Mouse (Mus musculus): ENCODE results near the gene Olfr994. TPM values are rescaled to one million over a fixed set of nuclear protein-coding genes. Genes with fewer than 3 reads are reported as not detected.

The Olfr994 gene
- polyA plus RNA-seq (2014; fragmentation: Nextera tagmentation; extraction: Ambion mirVana) = not detected in 2 replicates

DNA sequence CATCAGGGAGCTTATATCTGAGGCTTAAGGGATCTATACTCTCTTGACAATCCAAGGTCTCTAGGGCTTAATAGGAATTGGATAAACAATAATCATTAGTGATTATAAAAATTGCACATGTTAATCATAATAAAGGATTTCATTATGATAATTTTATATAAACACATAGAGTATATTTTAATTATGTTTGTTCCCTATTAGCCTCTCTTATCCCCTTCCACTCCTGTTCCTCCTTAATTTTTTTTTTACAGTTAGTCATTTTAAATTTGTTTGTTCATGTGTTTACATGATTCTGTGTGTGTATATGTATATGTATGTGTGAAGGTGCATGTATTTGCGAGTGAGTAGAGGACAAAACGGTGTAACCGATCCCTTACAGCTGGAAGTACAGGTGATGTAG, at the start of gene Olfr994:
Gene Olfr994 (minus strand): TSS at position 101 of the 400 bp plus-strand sequence.
- DNase-seq (ENCODE audit: low spot score) (no peak), ATAC-seq (replicated peaks; ENCODE audit: low FRiP score) (no peak)
- WGBS = 93% methylated on average over 3 of the region's 3 CpGs
- Histone ChIP-seq H3K4me1 (replicated peaks; ENCODE audit: control insufficient read depth, insufficient read depth, low read length) (no peaks in the 10 kb centered on the region), H3K4me2 (no peak within 1 kb of the TSS), H3K9me3 (ENCODE audit: control insufficient read depth, low read length) (no peaks in the 10 kb centered on the region), H3K27ac (ENCODE audit: low read depth, low read length) (no peak within 1 kb of the TSS), H3K36me3 (ENCODE audit: control insufficient read depth, insufficient read depth, low read length) (no peaks in the 10 kb centered on the region), H3K27me3 (replicated peaks; ENCODE audit: control insufficient read depth, insufficient read depth, low read length) (no peaks in the 10 kb centered on the region), H3K4me3 (ENCODE audit: low read depth, low read length) (no peak within 1 kb of the TSS), H3K9ac (ENCODE audit: low read depth, low read length) (no peak within 1 kb of the TSS)

DNA sequence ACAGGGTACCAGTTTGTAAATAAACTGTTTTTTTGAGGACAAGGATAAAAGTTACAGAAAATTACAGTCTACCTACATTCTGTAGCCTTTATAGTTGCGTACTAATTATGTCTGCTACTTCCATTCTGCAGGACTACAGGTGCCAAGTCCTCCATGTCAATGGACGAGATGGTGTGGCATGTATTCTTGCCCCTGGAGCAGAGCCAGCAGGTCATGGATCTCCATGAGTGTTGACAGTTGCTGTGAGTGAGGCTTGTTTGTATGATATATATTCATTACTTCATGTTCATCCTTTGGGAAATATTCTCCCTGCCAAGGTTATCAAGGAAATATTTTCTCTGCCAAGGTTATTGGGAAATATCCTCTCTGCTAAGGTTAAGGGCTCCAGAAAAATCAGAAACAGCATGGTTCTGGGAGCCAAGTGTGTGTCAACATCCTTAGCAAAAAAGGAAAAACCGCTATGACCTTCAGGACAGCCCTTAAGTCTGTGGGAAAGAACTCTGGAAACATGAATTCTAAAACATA, 30.6 kb upstream of the Olfr994 start:
- no peaks in the 10 kb centered on the region for H3K9me3 ChIP-seq (ENCODE audit: control insufficient read depth, low read length)
- 65% methylated on average over 3 of the region's 3 CpGs for WGBS
- no peak for DNase-seq (ENCODE audit: low spot score)

DNA sequence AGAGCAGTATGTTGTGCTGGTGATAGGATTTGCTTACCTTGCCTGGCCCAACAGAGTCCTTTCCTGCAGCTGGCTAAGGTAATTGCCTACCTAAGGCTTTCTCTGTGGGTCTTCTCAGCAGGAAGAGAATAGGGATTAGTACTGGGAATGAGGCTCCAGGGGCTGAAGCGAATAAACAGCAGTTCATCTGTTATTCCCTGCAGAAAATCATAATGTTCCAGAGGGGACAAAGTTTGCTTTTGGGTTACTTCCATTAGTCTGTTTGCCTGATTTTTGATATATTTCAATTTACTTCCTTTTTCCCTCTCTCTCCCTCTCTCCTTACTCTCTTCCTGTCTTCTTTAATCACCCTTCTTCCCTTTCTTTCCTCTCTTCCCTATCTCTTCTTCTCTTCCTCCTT, 7.3 kb upstream of the Olfr994 start, which contains the start of gene Olfr995:
Gene Olfr995 (minus strand): TSS at position 101 of the 400 bp plus-strand sequence.
- no peaks in the 10 kb centered on the region for H3K4me1 ChIP-seq (replicated peaks; ENCODE audit: control insufficient read depth, insufficient read depth, low read length)
- H3K27me3 ChIP-seq (replicated peaks; ENCODE audit: control insufficient read depth, insufficient read depth, low read length) = no peaks in the 10 kb centered on the region
- no peaks in the 10 kb centered on the region for H3K9me3 ChIP-seq (ENCODE audit: control insufficient read depth, low read length)
- no peak within 1 kb of the TSS for H3K4me2 ChIP-seq
- DNase-seq (ENCODE audit: low spot score) = no peak
- H3K27ac ChIP-seq (ENCODE audit: low read depth, low read length) = no peak within 1 kb of the TSS
- no peaks in the 10 kb centered on the region for H3K36me3 ChIP-seq (ENCODE audit: control insufficient read depth, insufficient read depth, low read length)
- 16% methylated on average over 1 of the region's 1 CpGs for WGBS
- ATAC-seq (replicated peaks; ENCODE audit: low FRiP score) = no peak
- no peak within 1 kb of the TSS for H3K4me3 ChIP-seq (ENCODE audit: low read depth, low read length)
- H3K9ac ChIP-seq (ENCODE audit: low read depth, low read length) = no peak within 1 kb of the TSS

More for the DNA sequence above, 30.6 kb upstream of the Olfr994 start:
- no peak for ATAC-seq (replicated peaks; ENCODE audit: low FRiP score)
- H3K36me3 ChIP-seq (ENCODE audit: control insufficient read depth, insufficient read depth, low read length) = no peaks in the 10 kb centered on the region
- no peak overlapping the region for H3K27ac ChIP-seq (ENCODE audit: low read depth, low read length)
- no peaks in the 10 kb centered on the region for H3K27me3 ChIP-seq (replicated peaks; ENCODE audit: control insufficient read depth, insufficient read depth, low read length)
- H3K4me2 ChIP-seq = no peak overlapping the region
- no peak overlapping the region for H3K4me3 ChIP-seq (ENCODE audit: low read depth, low read length)
- H3K9ac ChIP-seq (ENCODE audit: low read depth, low read length) = no peak overlapping the region
- no peaks in the 10 kb centered on the region for H3K4me1 ChIP-seq (replicated peaks; ENCODE audit: control insufficient read depth, insufficient read depth, low read length)

DNA sequence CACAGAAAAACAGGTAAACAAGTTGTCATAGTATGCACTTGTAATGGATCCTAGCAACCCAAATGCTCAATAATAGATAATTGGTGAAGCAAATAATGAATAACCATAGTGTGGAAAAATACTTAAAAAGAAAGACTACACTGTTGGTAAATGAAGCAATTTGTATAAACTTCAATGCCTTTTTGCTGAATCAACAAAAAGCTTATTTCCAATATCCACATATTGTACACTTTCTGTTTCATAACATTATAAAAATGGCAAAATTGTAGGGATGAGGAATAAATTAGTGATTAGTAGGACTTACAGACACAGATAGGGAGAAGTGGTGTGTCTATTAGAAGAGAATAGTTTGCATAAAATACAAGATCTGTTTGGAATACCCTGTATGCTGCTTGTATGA, 6.3 kb upstream of the Olfr994 start:
- Histone ChIP-seq H3K27me3 (replicated peaks; ENCODE audit: control insufficient read depth, insufficient read depth, low read length) (no peaks in the 10 kb centered on the region), H3K4me1 (replicated peaks; ENCODE audit: control insufficient read depth, insufficient read depth, low read length) (no peaks in the 10 kb centered on the region), H3K4me2 (no peak overlapping the region), H3K27ac (ENCODE audit: low read depth, low read length) (no peak overlapping the region), H3K9me3 (ENCODE audit: control insufficient read depth, low read length) (no peaks in the 10 kb centered on the region), H3K9ac (ENCODE audit: low read depth, low read length) (no peak overlapping the region), H3K4me3 (ENCODE audit: low read depth, low read length) (no peak overlapping the region), H3K36me3 (ENCODE audit: control insufficient read depth, insufficient read depth, low read length) (no peaks in the 10 kb centered on the region)
- DNase-seq (ENCODE audit: low spot score) (no peak), ATAC-seq (replicated peaks; ENCODE audit: low FRiP score) (no peak)

DNA sequence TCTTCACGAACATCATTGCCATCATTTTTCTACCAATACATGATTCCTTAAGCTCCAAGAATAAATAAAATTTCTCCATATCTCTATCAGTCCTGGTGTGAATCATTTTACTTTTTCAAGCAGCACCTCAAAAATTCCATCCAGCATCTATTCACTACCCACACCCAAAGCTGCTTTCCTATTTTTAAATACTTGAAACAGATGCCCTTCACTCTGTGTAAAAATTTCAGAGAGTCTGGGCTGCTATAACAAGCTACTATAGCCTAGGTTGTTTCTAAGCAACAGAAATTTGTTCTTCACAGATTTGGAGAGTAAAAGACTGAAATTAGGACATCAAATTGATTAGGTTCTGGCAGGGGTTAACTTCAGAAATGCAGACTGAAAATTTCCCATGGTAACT, 10.4 kb downstream of the Olfr994 start:
- Histone ChIP-seq H3K9ac (ENCODE audit: low read depth, low read length) (no peak overlapping the region), H3K9me3 (ENCODE audit: control insufficient read depth, low read length) (no peaks in the 10 kb centered on the region), H3K4me1 (replicated peaks; ENCODE audit: control insufficient read depth, insufficient read depth, low read length) (no peaks in the 10 kb centered on the region), H3K36me3 (ENCODE audit: control insufficient read depth, insufficient read depth, low read length) (no peaks in the 10 kb centered on the region), H3K27ac (ENCODE audit: low read depth, low read length) (no peak overlapping the region), H3K4me2 (no peak overlapping the region), H3K27me3 (replicated peaks; ENCODE audit: control insufficient read depth, insufficient read depth, low read length) (no peaks in the 10 kb centered on the region), H3K4me3 (ENCODE audit: low read depth, low read length) (no peak overlapping the region)
- ATAC-seq (replicated peaks; ENCODE audit: low FRiP score) (no peak), DNase-seq (ENCODE audit: low spot score) (no peak)
- 71% methylated on average over 1 of the region's 1 CpGs for WGBS

DNA sequence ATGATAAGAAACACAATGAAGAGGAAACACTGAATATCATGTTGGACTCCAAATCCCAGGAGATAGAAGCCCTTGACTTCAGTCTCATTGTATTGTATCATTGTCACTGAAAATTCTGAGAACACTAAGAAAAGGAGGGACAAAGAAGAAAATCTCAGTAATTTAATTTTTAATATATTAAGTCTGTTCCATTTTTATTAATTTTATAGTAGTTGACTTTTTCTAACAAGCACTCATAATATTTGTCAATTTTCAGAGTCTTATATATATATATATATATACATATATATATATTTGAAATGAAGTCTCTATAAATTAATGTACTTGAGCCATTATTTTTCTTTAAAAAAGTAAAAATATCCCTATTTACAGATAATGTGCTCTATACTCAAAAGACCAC, 21.5 kb downstream of the Olfr994 start, which contains the start of gene Olfr993:
Gene Olfr993 (minus strand): TSS at position 101 of the 400 bp plus-strand sequence.
- no peaks in the 10 kb centered on the region for H3K27me3 ChIP-seq (replicated peaks; ENCODE audit: control insufficient read depth, insufficient read depth, low read length)
- H3K4me1 ChIP-seq (replicated peaks; ENCODE audit: control insufficient read depth, insufficient read depth, low read length) = no peaks in the 10 kb centered on the region

DNA sequence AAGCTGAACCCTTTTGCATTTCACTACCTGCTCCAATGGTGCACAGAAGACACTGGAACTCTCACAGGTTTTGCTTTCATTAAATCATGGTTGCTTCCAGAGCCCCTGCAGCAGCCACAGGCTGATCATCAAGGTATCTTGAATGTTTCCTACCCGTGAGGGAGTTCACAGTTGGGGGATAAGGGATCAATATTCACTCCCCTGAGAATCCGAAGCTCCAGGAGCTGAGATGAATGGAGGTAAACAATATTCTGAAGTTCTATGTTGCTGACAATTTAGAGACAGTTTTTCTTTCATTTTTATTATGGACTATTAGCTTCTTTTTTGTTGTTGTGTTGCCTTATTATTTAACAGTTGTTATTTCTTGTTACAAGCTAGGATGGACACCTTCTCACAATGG, 26.9 kb downstream of the Olfr994 start, which contains the start of gene Olfr992:
Gene Olfr992 (minus strand): TSS at position 101 of the 400 bp plus-strand sequence.
- DNase-seq (ENCODE audit: low spot score) (no peak), ATAC-seq (replicated peaks; ENCODE audit: low FRiP score) (no peak)
- no peaks in the 10 kb centered on the region for H3K36me3 ChIP-seq (ENCODE audit: control insufficient read depth, insufficient read depth, low read length)
- H3K9ac ChIP-seq (ENCODE audit: low read depth, low read length) = no peak within 1 kb of the TSS
- no peak within 1 kb of the TSS for H3K4me2 ChIP-seq
- H3K27me3 ChIP-seq (replicated peaks; ENCODE audit: control insufficient read depth, insufficient read depth, low read length) = no peaks in the 10 kb centered on the region
- no peak within 1 kb of the TSS for H3K27ac ChIP-seq (ENCODE audit: low read depth, low read length)
- WGBS = 31% methylated on average over 2 of the region's 2 CpGs
- no peaks in the 10 kb centered on the region for H3K4me1 ChIP-seq (replicated peaks; ENCODE audit: control insufficient read depth, insufficient read depth, low read length)
- no peaks in the 10 kb centered on the region for H3K9me3 ChIP-seq (ENCODE audit: control insufficient read depth, low read length)
- H3K4me3 ChIP-seq (ENCODE audit: low read depth, low read length) = no peak within 1 kb of the TSS

More for the DNA sequence above, 21.5 kb downstream of the Olfr994 start, which contains the start of gene Olfr993:
- Histone ChIP-seq H3K36me3 (ENCODE audit: control insufficient read depth, insufficient read depth, low read length) (no peaks in the 10 kb centered on the region), H3K9ac (ENCODE audit: low read depth, low read length) (no peak within 1 kb of the TSS), H3K9me3 (ENCODE audit: control insufficient read depth, low read length) (no peaks in the 10 kb centered on the region), H3K4me3 (ENCODE audit: low read depth, low read length) (no peak within 1 kb of the TSS), H3K27ac (ENCODE audit: low read depth, low read length) (no peak within 1 kb of the TSS), H3K4me2 (no peak within 1 kb of the TSS)
- ATAC-seq (replicated peaks; ENCODE audit: low FRiP score) (no peak), DNase-seq (ENCODE audit: low spot score) (no peak)

Other genes with a start within 250 kb of the Olfr994 start
- gene Lrrc55, start 239.3 kb downstream of the Olfr994 start, polyA plus RNA-seq (2014; fragmentation: Nextera tagmentation; extraction: Ambion mirVana) = 0.32 and 0.51 TPM in 2 replicates
- not detected in 2 replicates for gene Olfr987, start 97.1 kb downstream of the Olfr994 start, polyA plus RNA-seq (2014; fragmentation: Nextera tagmentation; extraction: Ambion mirVana)
- gene Olfr988, start 73.2 kb downstream of the Olfr994 start, polyA plus RNA-seq (2014; fragmentation: Nextera tagmentation; extraction: Ambion mirVana) = not detected in 2 replicates
- gene Olfr992, start 27.0 kb downstream of the Olfr994 start, polyA plus RNA-seq (2014; fragmentation: Nextera tagmentation; extraction: Ambion mirVana) = not detected in 2 replicates
- gene Olfr993, start 21.6 kb downstream of the Olfr994 start, polyA plus RNA-seq (2014; fragmentation: Nextera tagmentation; extraction: Ambion mirVana) = not detected in 2 replicates
- gene Olfr995, start 7.2 kb upstream of the Olfr994 start, polyA plus RNA-seq (2014; fragmentation: Nextera tagmentation; extraction: Ambion mirVana) = not detected in 2 replicates
- gene 4833423E24Rik, start 82.6 kb upstream of the Olfr994 start, polyA plus RNA-seq (2014; fragmentation: Nextera tagmentation; extraction: Ambion mirVana) = not detected in 2 replicates
- not detected in 2 replicates for gene Olfr996, start 142.8 kb upstream of the Olfr994 start, polyA plus RNA-seq (2014; fragmentation: Nextera tagmentation; extraction: Ambion mirVana)
- gene Olfr998, start 152.5 kb upstream of the Olfr994 start, polyA plus RNA-seq (2014; fragmentation: Nextera tagmentation; extraction: Ambion mirVana) = not detected in 2 replicates
- not detected in 2 replicates for gene Olfr1000, start 175.5 kb upstream of the Olfr994 start, polyA plus RNA-seq (2014; fragmentation: Nextera tagmentation; extraction: Ambion mirVana)
- not detected in 2 replicates for gene Olfr1002, start 214.3 kb upstream of the Olfr994 start, polyA plus RNA-seq (2014; fragmentation: Nextera tagmentation; extraction: Ambion mirVana)
- not detected in 2 replicates for gene Olfr154, start 228.0 kb upstream of the Olfr994 start, polyA plus RNA-seq (2014; fragmentation: Nextera tagmentation; extraction: Ambion mirVana)
- not detected in 2 replicates for gene Olfr1006, start 242.3 kb upstream of the Olfr994 start, polyA plus RNA-seq (2014; fragmentation: Nextera tagmentation; extraction: Ambion mirVana)